Mouse (Mus musculus) colon, adult 2 months (tissue): Measurements from ENCODE around the gene Gm5891. TPM values are rescaled to one million over a fixed set of nuclear protein-coding genes. Genes with fewer than 3 reads are reported as not detected.

ENCODE experiments used
- polyA plus RNA-seq: library from polyadenylated mRNA; depleted of rRNA; stranded (reverse); fragments of >200 nt; gene quantifications from 2 replicates; pipeline ENCODE4 v1.2.3, GENCODE M21; 2012; rRNA removed

The Gm5891 gene
- not detected in 2 replicates for polyA plus RNA-seq

DNA sequence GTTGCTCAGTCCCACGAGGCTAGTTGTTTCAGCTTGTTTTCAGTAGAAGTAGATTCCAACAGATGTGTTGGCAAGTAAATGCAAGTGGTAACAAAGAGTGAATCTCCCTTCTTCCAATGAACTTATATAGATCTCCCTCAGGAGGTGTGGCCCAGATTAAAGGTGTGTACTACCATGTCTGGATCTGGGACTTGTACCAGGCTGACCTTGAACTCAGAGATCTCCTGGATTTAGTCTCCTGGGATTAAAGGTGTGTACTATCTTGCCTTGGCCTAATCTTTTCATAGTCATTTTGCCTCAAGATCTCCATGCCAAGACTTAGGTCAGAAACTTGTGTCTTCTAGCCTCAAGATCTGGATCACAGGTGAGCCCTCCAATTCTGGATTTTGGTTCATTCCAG is at the start of gene Gm5891:
Gm5891 (minus strand) TSS at position 101 of the 400 bp plus-strand sequence.

Other genes with a start within 250 kb of the Gm5891 start
- not detected in 2 replicates for gene Gm4175, start 159.8 kb downstream of the Gm5891 start, polyA plus RNA-seq
- gene Gm4177, start 124.6 kb downstream of the Gm5891 start, polyA plus RNA-seq, result not detected in 2 replicates
- gene Vmn1r135, start 88.9 kb downstream of the Gm5891 start, polyA plus RNA-seq, result not detected in 2 replicates
- not detected in 2 replicates for gene Gm5725, start 77.0 kb downstream of the Gm5891 start, polyA plus RNA-seq
- gene Vmn1r137, start 73.3 kb upstream of the Gm5891 start, polyA plus RNA-seq, result not detected in 2 replicates
- not detected in 2 replicates for gene Vmn1r138, start 107.6 kb upstream of the Gm5891 start, polyA plus RNA-seq
- gene Gm6176, start 135.0 kb upstream of the Gm5891 start, polyA plus RNA-seq, result not detected in 2 replicates
- not detected in 2 replicates for gene Vmn1r139, start 147.8 kb upstream of the Gm5891 start, polyA plus RNA-seq
- not detected in 2 replicates for gene Gm16451, start 197.0 kb upstream of the Gm5891 start, polyA plus RNA-seq
- not detected in 2 replicates for gene Gm10666, start 213.4 kb upstream of the Gm5891 start, polyA plus RNA-seq
- not detected in 2 replicates for gene Vmn1r142, start 242.7 kb upstream of the Gm5891 start, polyA plus RNA-seq